Mouse (Mus musculus): ENCODE measurements around the gene Tbc1d22a.

- no peak for TF ChIP-seq CTCF (IDR thresholded peaks at IDR 0.05; ENCODE audit: control insufficient read depth, insufficient read depth, low read length)
- no peak for TF ChIP-seq POLR2A (IDR thresholded peaks at IDR 0.05; ENCODE audit: borderline replicate concordance, control insufficient read depth, low read depth, low read length)
Measured at GRCm38 (mm10) chr15:86176166-86176565, 38.1 kb upstream of the Tbc1d22a start.

Data from bone marrow, adult 2 months (tissue).